Mouse (Mus musculus) right cerebral cortex, adult 2 months (tissue): ENCODE data around the gene Gpd2.

Experiments
- DNase-seq, 2 experiments: peaks; one replicate each; pipeline ENCODE4 v3.0.0; 2021 to 2022; ENCODE audit warnings: low spot score in 2 of 2

The Gpd2 gene

GRCm38 (mm10) chr2:57251636-57252317 lies 14.3 kb downstream of the Gpd2 start:
- peak in 1 of 2 experiments; percentile 18 for DNase-seq

GRCm38 (mm10) chr2:57252542-57253301 lies 15.3 kb downstream of the Gpd2 start:
- DNase-seq: no peak

GRCm38 (mm10) chr2:57254267-57254666 lies 16.8 kb downstream of the Gpd2 start:
- DNase-seq: no peak

- no peak for DNase-seq
These were observed 17.8 kb downstream of the Gpd2 start for GRCm38 (mm10) chr2:57255153-57255670.

- no peak for DNase-seq
These were observed 18.4 kb downstream of the Gpd2 start for GRCm38 (mm10) chr2:57255836-57256235.

GRCm38 (mm10) chr2:57256459-57256858 lies 19.0 kb downstream of the Gpd2 start:
- DNase-seq: no peak

GRCm38 (mm10) chr2:57261286-57262077 lies 24.0 kb downstream of the Gpd2 start:
- no peak for DNase-seq

- no peak for DNase-seq
These were observed 26.0 kb downstream of the Gpd2 start for GRCm38 (mm10) chr2:57263431-57263830.

GRCm38 (mm10) chr2:57264912-57265311 lies 27.5 kb downstream of the Gpd2 start:
- no peak for DNase-seq

GRCm38 (mm10) chr2:57266679-57267393 lies 29.4 kb downstream of the Gpd2 start:
- DNase-seq: no peak

GRCm38 (mm10) chr2:57267394-57267716 lies 29.9 kb downstream of the Gpd2 start:
- no peak for DNase-seq

- DNase-seq: peak in 1 of 2 experiments; percentile 16
These were observed 30.5 kb downstream of the Gpd2 start for GRCm38 (mm10) chr2:57267896-57268295.

- no peak for DNase-seq
These were observed 31.4 kb downstream of the Gpd2 start for GRCm38 (mm10) chr2:57268839-57269238.

- no peak for DNase-seq
These were observed 32.4 kb downstream of the Gpd2 start for GRCm38 (mm10) chr2:57269690-57270435.

- peak in 1 of 2 experiments; percentile 10 for DNase-seq
These were observed 42.8 kb downstream of the Gpd2 start for GRCm38 (mm10) chr2:57280190-57280723.

GRCm38 (mm10) chr2:57283791-57284190 lies 46.4 kb downstream of the Gpd2 start:
- no peak for DNase-seq

- DNase-seq: no peak
These were observed 47.8 kb downstream of the Gpd2 start for GRCm38 (mm10) chr2:57285197-57285596.

- no peak for DNase-seq
These were observed 50.6 kb downstream of the Gpd2 start for GRCm38 (mm10) chr2:57287986-57288385.

- no peak for DNase-seq
These were observed 56.1 kb downstream of the Gpd2 start for GRCm38 (mm10) chr2:57293571-57293970.

GRCm38 (mm10) chr2:57296069-57296468 lies 58.6 kb downstream of the Gpd2 start:
- DNase-seq: no peak

- no peak for DNase-seq
These were observed 59.8 kb downstream of the Gpd2 start for GRCm38 (mm10) chr2:57297226-57297625.
